Mouse (Mus musculus): ENCODE results near the gene Anapc4.

Anapc4 gene

GRCm38 (mm10) chr5:52868918-52869703 is 35.3 kb downstream of the Anapc4 start:
- DNase-seq (ENCODE audit: low spot score in 2 of 2), result no peak

- no peak for DNase-seq (ENCODE audit: low spot score in 2 of 2)
These were observed 37.6 kb downstream of the Anapc4 start for GRCm38 (mm10) chr5:52871461-52871860.

GRCm38 (mm10) chr5:52871986-52872385 is 38.2 kb downstream of the Anapc4 start:
- DNase-seq (ENCODE audit: low spot score in 2 of 2), result no peak

GRCm38 (mm10) chr5:52878847-52879246 is 45.0 kb downstream of the Anapc4 start:
- peak in 1 of 2 experiments; percentile 41 for DNase-seq (ENCODE audit: low spot score in 2 of 2)

- DNase-seq (ENCODE audit: low spot score in 2 of 2), result no peak
These were observed 46.1 kb downstream of the Anapc4 start for GRCm38 (mm10) chr5:52879926-52880325.

- DNase-seq (ENCODE audit: low spot score in 2 of 2), result no peak
These were observed 48.6 kb downstream of the Anapc4 start for GRCm38 (mm10) chr5:52882446-52882845.

GRCm38 (mm10) chr5:52887085-52887484 is 53.3 kb downstream of the Anapc4 start:
- DNase-seq (ENCODE audit: low spot score in 2 of 2), result peak; percentile 53 to 59

GRCm38 (mm10) chr5:52889919-52890318 is 56.1 kb downstream of the Anapc4 start:
- no peak for DNase-seq (ENCODE audit: low spot score in 2 of 2)

GRCm38 (mm10) chr5:52891949-52892835 is 58.4 kb downstream of the Anapc4 start:
- no peak for DNase-seq (ENCODE audit: low spot score in 2 of 2)

GRCm38 (mm10) chr5:52893938-52894337 is 60.1 kb downstream of the Anapc4 start:
- DNase-seq (ENCODE audit: low spot score in 2 of 2), result no peak

GRCm38 (mm10) chr5:52904246-52904645 is 70.4 kb downstream of the Anapc4 start:
- DNase-seq (ENCODE audit: low spot score in 2 of 2), result no peak

- no peak for DNase-seq (ENCODE audit: low spot score in 2 of 2)
These were observed 70.9 kb downstream of the Anapc4 start for GRCm38 (mm10) chr5:52904671-52905070.

GRCm38 (mm10) chr5:52908246-52908645 is 74.4 kb downstream of the Anapc4 start:
- no peak for DNase-seq (ENCODE audit: low spot score in 2 of 2)

- peak; percentile 32 to 38 for DNase-seq (ENCODE audit: low spot score in 2 of 2)
These were observed 76.4 kb downstream of the Anapc4 start for GRCm38 (mm10) chr5:52910159-52910591.

GRCm38 (mm10) chr5:52911286-52911870 is 77.6 kb downstream of the Anapc4 start:
- DNase-seq (ENCODE audit: low spot score in 2 of 2), result no peak

- DNase-seq (ENCODE audit: low spot score in 2 of 2), result no peak
These were observed 79.9 kb downstream of the Anapc4 start for GRCm38 (mm10) chr5:52913711-52914110.

GRCm38 (mm10) chr5:52916186-52916585 is 82.4 kb downstream of the Anapc4 start:
- DNase-seq (ENCODE audit: low spot score in 2 of 2), result no peak
